Mouse (Mus musculus): ENCODE results near the gene Rsrc1. TPM values are rescaled to one million over a fixed set of nuclear protein-coding genes. Genes with fewer than 3 reads are reported as not detected.

The Rsrc1 gene
- polyA plus RNA-seq, 1 experiment = 0.95 TPM

GRCm38 (mm10) chr3:67279781-67280180, 298.6 kb downstream of the Rsrc1 start:
- Histone ChIP-seq H3K4me3 (ENCODE audit: low read depth, low read length) (no peak overlapping the region), H3K4me1 (ENCODE audit: control insufficient read depth, insufficient read depth, insufficient read length, low read length) (no peaks in the 10 kb centered on the region), H3K27ac (ENCODE audit: insufficient read depth, low read depth, low read length) (no peak overlapping the region), H3K27me3 (ENCODE audit: control insufficient read depth, insufficient read depth, low read length) (no peaks in the 10 kb centered on the region), H3K36me3 (ENCODE audit: control insufficient read depth, insufficient read depth, low read length) (no peaks in the 10 kb centered on the region)
- 83% methylated on average over 4 of the region's 4 CpGs for WGBS
- no peak for TF ChIP-seq CTCF (IDR thresholded peaks at IDR 0.05; ENCODE audit: extremely low read depth, insufficient read length, insufficient replicate concordance, low read depth, low read length)

DNA sequence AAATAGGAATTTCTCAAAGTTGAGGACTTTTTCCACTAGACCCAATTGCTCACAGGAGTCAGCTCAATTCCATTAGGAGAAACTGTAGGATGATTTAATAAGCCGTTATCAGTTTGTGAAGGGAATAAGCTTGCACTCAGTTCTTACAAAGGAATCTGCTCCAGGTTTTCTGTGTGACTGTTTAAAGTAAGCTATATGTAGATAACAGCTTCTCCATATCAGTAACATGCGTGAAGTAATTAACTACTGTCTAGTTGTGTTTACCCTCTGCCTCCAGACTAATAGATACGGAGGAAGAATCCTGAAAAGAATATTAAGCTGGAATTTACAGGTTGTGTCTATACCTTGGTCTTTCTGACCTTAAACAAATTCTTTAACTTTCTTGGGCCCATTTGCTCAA, 299.1 kb downstream of the Rsrc1 start:
- H3K27ac ChIP-seq (ENCODE audit: insufficient read depth, low read depth, low read length) = no peak overlapping the region
- TF ChIP-seq POLR2A (IDR thresholded peaks at IDR 0.05; ENCODE audit: low read depth, low read length) (no peak), CTCF (IDR thresholded peaks at IDR 0.05; ENCODE audit: extremely low read depth, insufficient read length, insufficient replicate concordance, low read depth, low read length) (no peak)
- WGBS = 59% methylated on average over 3 of the region's 3 CpGs
- H3K4me1 ChIP-seq (ENCODE audit: control insufficient read depth, insufficient read depth, insufficient read length, low read length) = no peaks in the 10 kb centered on the region
- H3K4me3 ChIP-seq (ENCODE audit: low read depth, low read length) = no peak overlapping the region
- H3K36me3 ChIP-seq (ENCODE audit: control insufficient read depth, insufficient read depth, low read length) = no peaks in the 10 kb centered on the region
- H3K27me3 ChIP-seq (ENCODE audit: control insufficient read depth, insufficient read depth, low read length) = no peaks in the 10 kb centered on the region

GRCm38 (mm10) chr3:67284039-67284438, 302.8 kb downstream of the Rsrc1 start:
- Histone ChIP-seq H3K36me3 (ENCODE audit: control insufficient read depth, insufficient read depth, low read length) (no peaks in the 10 kb centered on the region), H3K27ac (ENCODE audit: insufficient read depth, low read depth, low read length) (no peak overlapping the region), H3K27me3 (ENCODE audit: control insufficient read depth, insufficient read depth, low read length) (no peaks in the 10 kb centered on the region), H3K4me1 (ENCODE audit: control insufficient read depth, insufficient read depth, insufficient read length, low read length) (no peaks in the 10 kb centered on the region), H3K4me3 (ENCODE audit: low read depth, low read length) (no peak overlapping the region)
- TF ChIP-seq CTCF (IDR thresholded peaks at IDR 0.05; ENCODE audit: extremely low read depth, insufficient read length, insufficient replicate concordance, low read depth, low read length) = no peak
- no peak for TF ChIP-seq POLR2A (IDR thresholded peaks at IDR 0.05; ENCODE audit: low read depth, low read length)
- WGBS = 100% methylated on average over 1 of the region's 1 CpGs

- Histone ChIP-seq H3K4me1 (ENCODE audit: control insufficient read depth, insufficient read depth, insufficient read length, low read length) (no peaks in the 10 kb centered on the region), H3K36me3 (ENCODE audit: control insufficient read depth, insufficient read depth, low read length) (no peaks in the 10 kb centered on the region), H3K27me3 (ENCODE audit: control insufficient read depth, insufficient read depth, low read length) (no peaks in the 10 kb centered on the region), H3K4me3 (ENCODE audit: low read depth, low read length) (no peak overlapping the region), H3K27ac (ENCODE audit: insufficient read depth, low read depth, low read length) (no peak overlapping the region)
- 61% methylated on average over 4 of the region's 4 CpGs for WGBS
- TF ChIP-seq POLR2A (IDR thresholded peaks at IDR 0.05; ENCODE audit: low read depth, low read length) (no peak), CTCF (IDR thresholded peaks at IDR 0.05; ENCODE audit: extremely low read depth, insufficient read length, insufficient replicate concordance, low read depth, low read length) (no peak)
These were observed 303.7 kb downstream of the Rsrc1 start for GRCm38 (mm10) chr3:67284848-67285247.

DNA sequence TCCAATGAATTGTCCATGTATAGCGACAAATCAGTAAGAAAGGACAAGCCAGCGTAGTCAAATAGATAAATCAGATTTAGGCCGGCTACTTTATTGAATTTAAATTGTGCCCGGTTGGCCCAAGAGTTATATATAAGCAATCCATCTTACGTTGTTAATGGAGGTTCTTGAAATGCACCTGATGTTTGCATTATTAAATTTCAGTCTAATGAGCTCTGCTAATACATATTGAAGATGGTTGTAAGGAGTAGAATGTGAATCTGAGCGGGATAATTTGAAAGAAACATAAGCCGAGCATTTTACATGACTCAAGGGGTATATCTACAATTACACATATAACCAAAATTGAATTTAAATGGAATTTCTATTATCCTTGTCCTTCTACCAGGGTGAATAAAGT, 307.5 kb downstream of the Rsrc1 start:
- WGBS = 94% methylated on average over 7 of the region's 7 CpGs
- Histone ChIP-seq H3K36me3 (ENCODE audit: control insufficient read depth, insufficient read depth, low read length) (no peaks in the 10 kb centered on the region), H3K27ac (ENCODE audit: insufficient read depth, low read depth, low read length) (no peak overlapping the region), H3K4me1 (ENCODE audit: control insufficient read depth, insufficient read depth, insufficient read length, low read length) (no peaks in the 10 kb centered on the region), H3K27me3 (ENCODE audit: control insufficient read depth, insufficient read depth, low read length) (no peaks in the 10 kb centered on the region), H3K4me3 (ENCODE audit: low read depth, low read length) (no peak overlapping the region)
- no peak for TF ChIP-seq POLR2A (IDR thresholded peaks at IDR 0.05; ENCODE audit: low read depth, low read length)
- no peak for TF ChIP-seq CTCF (IDR thresholded peaks at IDR 0.05; ENCODE audit: extremely low read depth, insufficient read length, insufficient replicate concordance, low read depth, low read length)

GRCm38 (mm10) chr3:67289482-67289881, 308.3 kb downstream of the Rsrc1 start:
- H3K4me3 ChIP-seq (ENCODE audit: low read depth, low read length) = no peak overlapping the region
- TF ChIP-seq POLR2A (IDR thresholded peaks at IDR 0.05; ENCODE audit: low read depth, low read length) = no peak
- TF ChIP-seq CTCF (IDR thresholded peaks at IDR 0.05; ENCODE audit: extremely low read depth, insufficient read length, insufficient replicate concordance, low read depth, low read length) = no peak
- H3K36me3 ChIP-seq (ENCODE audit: control insufficient read depth, insufficient read depth, low read length) = no peaks in the 10 kb centered on the region
- H3K27me3 ChIP-seq (ENCODE audit: control insufficient read depth, insufficient read depth, low read length) = no peaks in the 10 kb centered on the region
- no peaks in the 10 kb centered on the region for H3K4me1 ChIP-seq (ENCODE audit: control insufficient read depth, insufficient read depth, insufficient read length, low read length)
- 82% methylated on average over 6 of the region's 6 CpGs for WGBS
- H3K27ac ChIP-seq (ENCODE audit: insufficient read depth, low read depth, low read length) = no peak overlapping the region

DNA sequence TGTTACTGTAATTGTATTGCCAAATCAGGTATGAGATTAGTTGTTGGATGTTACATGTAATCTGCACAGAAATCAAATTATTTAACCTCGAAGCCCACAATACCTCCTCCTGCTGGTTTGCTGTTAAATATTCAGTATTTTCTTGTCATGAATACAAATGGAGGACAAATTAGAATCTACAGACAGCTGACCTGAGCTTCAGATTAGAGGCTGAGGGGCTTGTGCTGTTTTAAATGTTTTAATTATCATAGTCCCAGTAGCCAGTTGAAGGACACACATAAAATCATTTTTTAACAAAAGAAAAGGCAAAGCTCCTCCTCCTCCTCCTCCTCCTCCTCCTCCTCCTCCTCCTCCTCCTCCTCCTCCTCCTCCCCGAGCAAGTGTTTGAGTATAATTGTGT, 327.5 kb downstream of the Rsrc1 start:
- H3K36me3 ChIP-seq (ENCODE audit: control insufficient read depth, insufficient read depth, low read length) = no peaks in the 10 kb centered on the region
- no peaks in the 10 kb centered on the region for H3K4me1 ChIP-seq (ENCODE audit: control insufficient read depth, insufficient read depth, insufficient read length, low read length)
- H3K27me3 ChIP-seq (ENCODE audit: control insufficient read depth, insufficient read depth, low read length) = no peaks in the 10 kb centered on the region
- no peak overlapping the region for H3K27ac ChIP-seq (ENCODE audit: insufficient read depth, low read depth, low read length)
- 71% methylated on average over 2 of the region's 2 CpGs for WGBS
- TF ChIP-seq POLR2A (IDR thresholded peaks at IDR 0.05; ENCODE audit: low read depth, low read length) (no peak), CTCF (IDR thresholded peaks at IDR 0.05; ENCODE audit: extremely low read depth, insufficient read length, insufficient replicate concordance, low read depth, low read length) (no peak)
- no peak overlapping the region for H3K4me3 ChIP-seq (ENCODE audit: low read depth, low read length)

Data from small intestine, adult 2 months (tissue).